Mouse (Mus musculus): ENCODE data around the gene Tat. TPM values are rescaled to one million over a fixed set of nuclear protein-coding genes. Genes with fewer than 3 reads are reported as not detected.
"Not testable (repeated sequence)": the region's sequence is repeated elsewhere in the genome, so short reads cannot be mapped to it uniquely, and the experiment has no call there.

Gene Tat
- total RNA-seq, 2 experiments from 2014 or later = not detected

DNA sequence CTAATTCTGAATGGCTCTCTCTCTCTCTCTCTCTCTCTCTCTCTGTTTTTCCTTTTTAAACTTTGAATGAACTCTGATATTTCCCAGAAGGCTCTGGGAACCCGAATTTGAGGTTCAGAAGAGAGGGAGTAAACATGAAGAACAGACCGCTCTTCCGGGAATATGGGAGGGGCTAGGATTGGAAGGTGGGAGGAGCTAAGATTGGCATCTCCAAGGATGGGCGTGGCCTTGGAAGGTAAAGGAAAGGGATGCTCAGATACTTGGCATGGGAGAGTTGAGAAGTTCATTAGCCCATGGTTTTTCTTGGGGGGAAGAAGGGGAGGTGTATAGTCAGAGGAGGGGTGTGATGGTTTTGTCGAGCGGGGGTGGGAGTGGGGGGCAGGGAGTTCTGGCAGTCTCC is 31.8 kb downstream of the Tat start:
- TF ChIP-seq CTCF (IDR thresholded peaks at IDR 0.05) = no peak
- no peak overlapping the region for H3K4me3 ChIP-seq

DNA sequence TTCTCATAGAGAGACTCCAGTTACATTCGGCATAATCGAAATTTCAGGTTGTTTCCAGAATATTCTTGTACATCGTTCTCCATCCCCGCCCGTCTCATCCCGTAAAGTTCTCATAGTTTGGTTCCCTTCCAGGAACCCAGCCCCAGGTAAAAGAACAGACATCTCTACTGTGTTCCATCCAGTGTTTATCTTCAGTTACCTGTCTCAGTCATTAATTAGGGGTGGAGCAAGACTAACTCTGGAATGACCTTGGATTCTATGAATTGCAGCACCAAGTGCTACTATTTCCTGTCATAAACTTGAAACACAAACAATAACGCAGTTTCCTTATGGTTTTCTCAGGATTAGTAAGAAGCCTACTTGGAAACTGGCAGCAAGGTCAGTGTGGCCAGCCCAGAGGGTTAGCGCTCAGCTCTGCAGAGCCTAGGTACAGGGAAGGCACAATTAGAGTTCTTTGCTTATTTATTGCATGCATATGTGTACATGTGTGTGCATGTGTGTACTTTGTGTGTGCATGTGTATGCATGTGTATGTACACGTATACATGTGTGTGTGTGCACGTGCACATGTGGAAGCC is 32.6 kb downstream of the Tat start:
- no peak for DNase-seq (ENCODE audit: extremely low spot score in 1 of 2, low spot score in 2 of 2)
- intact Hi-C loops (cut with DNase I) = no loop called here
- no peak for TF ChIP-seq CTCF (IDR thresholded peaks at IDR 0.05)
- Histone ChIP-seq H3K4me3 (no peak overlapping the region), H3K27ac (no peak overlapping the region)

More for the DNA sequence above, 31.8 kb downstream of the Tat start:
- no peak for DNase-seq (ENCODE audit: extremely low spot score in 1 of 2, low spot score in 2 of 2)
- H3K27ac ChIP-seq = no peak overlapping the region
- intact Hi-C loops (cut with DNase I) = no loop called here

DNA sequence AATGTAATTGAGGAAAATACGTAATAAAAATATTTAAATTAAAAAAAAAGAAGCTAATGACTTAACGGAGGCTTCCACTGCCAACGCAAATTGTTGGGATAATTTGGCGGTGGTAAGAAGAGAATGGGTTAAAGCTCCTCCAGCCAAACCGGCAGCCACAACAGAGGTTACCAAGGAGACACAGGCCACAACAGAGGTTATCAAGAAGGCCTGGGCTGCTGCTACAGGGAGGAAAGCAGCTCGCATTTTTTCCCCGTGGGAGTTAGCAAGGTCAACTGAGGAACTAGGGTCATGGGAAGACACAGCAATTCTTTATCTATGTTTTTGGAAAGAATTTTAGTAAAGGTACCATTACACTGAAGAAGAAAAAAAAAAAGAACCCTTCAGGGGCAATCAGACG is 43.5 kb downstream of the Tat start:
- DNase-seq (ENCODE audit: extremely low spot score in 1 of 2, low spot score in 2 of 2); H3K27ac ChIP-seq; H3K4me3 ChIP-seq; intact Hi-C loops (cut with DNase I): not testable (repeated sequence)

DNA sequence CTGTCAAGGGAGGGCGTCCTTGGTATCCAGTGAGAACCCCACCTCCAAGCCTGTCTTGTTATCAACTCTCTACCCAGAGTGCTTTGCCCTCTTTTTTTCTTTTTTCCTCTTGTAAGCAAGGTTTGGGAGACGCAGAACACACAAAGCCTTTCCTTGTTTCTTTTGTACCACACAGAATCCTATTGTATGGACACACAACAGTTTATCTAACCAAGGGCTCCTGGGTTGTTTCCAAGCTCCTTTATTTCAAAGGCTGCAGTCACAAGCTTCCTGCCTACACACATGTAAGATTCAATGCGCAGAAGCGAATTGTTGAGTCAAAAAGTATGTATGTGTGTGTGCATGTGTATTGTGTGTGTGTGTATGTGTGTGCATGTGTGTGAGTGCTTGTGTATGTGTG is 44.1 kb downstream of the Tat start:
- no peak for TF ChIP-seq CTCF (IDR thresholded peaks at IDR 0.05)
- intact Hi-C loops (cut with DNase I) = no loop called here
- H3K4me3 ChIP-seq = no peak overlapping the region
- no peak for DNase-seq (ENCODE audit: extremely low spot score in 1 of 2, low spot score in 2 of 2)
- no peak overlapping the region for H3K27ac ChIP-seq

DNA sequence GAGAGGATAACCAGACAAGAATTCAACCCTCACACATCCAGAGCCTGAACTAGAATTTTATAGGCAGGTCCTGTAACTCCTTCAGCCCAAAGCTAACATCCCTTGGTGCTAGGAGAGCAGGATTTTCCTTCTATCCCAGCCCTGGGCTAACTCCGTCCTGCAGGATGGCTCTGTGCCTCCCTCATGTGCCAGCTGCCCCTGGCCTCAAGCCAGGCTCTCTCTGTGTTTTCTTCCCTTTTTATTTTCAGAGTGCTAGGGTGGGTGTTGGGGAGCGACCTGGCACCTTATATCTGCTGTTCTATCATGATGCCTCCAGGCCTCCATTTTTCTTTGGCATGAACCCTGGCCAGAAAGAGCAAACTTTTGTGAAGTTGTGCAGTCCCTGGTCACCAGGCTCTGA is 45.9 kb downstream of the Tat start:
- Histone ChIP-seq H3K27ac (no peak overlapping the region), H3K4me3 (no peak overlapping the region)
- intact Hi-C loops (cut with DNase I) = no loop called here
- DNase-seq (ENCODE audit: extremely low spot score in 1 of 2, low spot score in 2 of 2) = no peak
- no peak for TF ChIP-seq CTCF (IDR thresholded peaks at IDR 0.05)

DNA sequence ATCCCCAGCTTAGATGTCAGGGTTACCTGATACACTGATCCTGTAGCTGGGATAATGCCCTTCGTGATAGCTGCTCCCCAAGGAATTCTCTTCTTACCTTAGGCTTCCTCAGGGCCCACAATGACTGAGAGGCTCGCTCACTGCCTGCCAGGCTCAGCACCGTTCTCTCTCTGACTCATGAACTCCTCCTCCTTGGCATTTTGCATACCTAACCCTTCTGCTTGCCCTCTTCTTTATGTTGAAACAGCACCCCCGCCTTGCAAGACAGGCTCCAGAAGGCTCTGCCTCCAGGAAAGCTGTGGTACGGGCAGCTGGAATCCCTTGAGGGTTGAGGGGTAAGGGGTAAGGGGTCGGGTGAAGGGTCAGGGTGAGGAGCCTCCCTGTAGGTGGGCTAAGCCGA is 49.0 kb downstream of the Tat start:
- no peak for DNase-seq (ENCODE audit: extremely low spot score in 1 of 2, low spot score in 2 of 2)

DNA sequence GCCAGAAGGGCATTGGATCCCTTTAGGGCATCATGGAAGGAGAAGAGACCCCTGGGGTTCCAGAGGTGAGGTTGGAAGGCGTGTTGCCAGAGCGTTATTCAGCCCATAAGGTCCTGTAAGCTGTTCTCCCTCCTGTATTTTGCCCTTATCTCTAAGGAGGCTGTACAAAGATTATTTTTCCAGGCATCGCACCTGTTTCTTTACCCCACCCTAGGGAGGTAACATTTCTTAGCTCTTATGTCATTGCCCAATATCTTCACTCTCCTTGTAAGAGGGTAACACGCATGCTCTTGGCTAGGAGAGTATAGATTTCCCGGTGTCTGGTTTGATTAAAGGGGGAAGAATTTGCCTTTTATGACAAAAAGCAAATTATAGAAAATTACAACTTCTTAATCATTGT is 49.4 kb downstream of the Tat start, which contains the start of gene Chst4:
Gene Chst4, minus strand, starts transcription at position 82 of the 400 bp plus-strand sequence.
- no peak within 1 kb of the TSS for H3K27ac ChIP-seq
- no peak for TF ChIP-seq CTCF (IDR thresholded peaks at IDR 0.05)

More for the DNA sequence above, 49.0 kb downstream of the Tat start:
- Histone ChIP-seq H3K27ac (no peak overlapping the region), H3K4me3 (no peak overlapping the region)
- no peak for TF ChIP-seq CTCF (IDR thresholded peaks at IDR 0.05)
- intact Hi-C loops (cut with DNase I) = no loop called here

DNA sequence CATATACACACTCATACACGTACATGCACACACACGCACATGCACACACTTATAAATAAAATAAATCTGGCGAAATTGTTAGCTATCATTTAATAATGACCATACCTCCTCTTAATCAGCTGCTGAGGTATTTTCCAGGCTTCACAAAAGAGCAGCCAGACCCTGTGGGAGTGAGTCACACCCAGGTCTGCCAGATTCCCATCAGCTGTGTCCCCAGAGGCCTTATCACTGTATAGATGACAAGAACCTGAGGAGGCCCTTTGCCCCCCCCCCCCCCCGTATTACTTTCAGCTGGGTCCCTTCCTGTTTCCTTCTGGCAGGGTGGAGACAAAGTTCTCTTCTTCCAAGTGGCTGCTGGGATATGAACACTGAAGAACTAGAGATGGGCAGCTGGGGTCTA is 50.3 kb downstream of the Tat start:
- Histone ChIP-seq H3K27ac (no peak overlapping the region), H3K4me3 (no peak overlapping the region)
- intact Hi-C loops (cut with DNase I) = no loop called here
- TF ChIP-seq CTCF (IDR thresholded peaks at IDR 0.05) = no peak
- no peak for DNase-seq (ENCODE audit: extremely low spot score in 1 of 2, low spot score in 2 of 2)

More for the DNA sequence above, 49.4 kb downstream of the Tat start, which contains the start of gene Chst4:
- intact Hi-C loops (cut with DNase I) = no loop called here
- no peak within 1 kb of the TSS for H3K4me3 ChIP-seq
- no peak for DNase-seq (ENCODE audit: extremely low spot score in 1 of 2, low spot score in 2 of 2)

Other genes with a start within 250 kb of the Tat start
- 10 to 100 TPM; 80.8 to 85.0 TPM for gene Ap1g1, start 211.9 kb upstream of the Tat start, total RNA-seq (2021)
- 10 to 100 TPM; 35.6 to 36.4 TPM for gene Phlpp2, start 121.9 kb upstream of the Tat start, total RNA-seq (2021)
- gene Marveld3, start 28.2 kb upstream of the Tat start, total RNA-seq (2021) = under 1 TPM; 0.23 to 0.81 TPM
- gene Chst4, start 49.3 kb downstream of the Tat start, total RNA-seq (2021) = under 1 TPM in 1 of 2 experiments, not detected in 1; 0.40 TPM
- gene Zfp612, start 89.3 kb downstream of the Tat start, total RNA-seq (2021) = 10 to 100 TPM; 39.0 to 39.4 TPM
- gene Gm21964, start 110.8 kb downstream of the Tat start, total RNA-seq (2021) = not detected
- gene Gm17720, start 112.3 kb downstream of the Tat start, total RNA-seq (2021) = not detected
- 10 to 100 TPM; 20.4 to 26.8 TPM for gene Calb2, start 177.8 kb downstream of the Tat start, total RNA-seq (2021)
- 1 to 10 TPM; 5.9 to 6.2 TPM for gene Cmtr2, start 225.2 kb downstream of the Tat start, total RNA-seq (2021)